Mouse (Mus musculus) brain, adult 2 months (tissue): ENCODE measurements at regions not wholly inside any gene's neighbourhood (a gene's known extent, or its start where the extent isn't known, plus 50 kb on each side); places are given as distances from the start of the nearest gene placed in this dataset.
A peak's percentile ranks its signal among the peaks of the same experiment; 100 is the strongest.

Experiments used
- DNase-seq: peaks from one replicate; pipeline ENCODE4 v3.0.0; 2011; ENCODE audit warnings: low read depth, low spot score

DNA sequence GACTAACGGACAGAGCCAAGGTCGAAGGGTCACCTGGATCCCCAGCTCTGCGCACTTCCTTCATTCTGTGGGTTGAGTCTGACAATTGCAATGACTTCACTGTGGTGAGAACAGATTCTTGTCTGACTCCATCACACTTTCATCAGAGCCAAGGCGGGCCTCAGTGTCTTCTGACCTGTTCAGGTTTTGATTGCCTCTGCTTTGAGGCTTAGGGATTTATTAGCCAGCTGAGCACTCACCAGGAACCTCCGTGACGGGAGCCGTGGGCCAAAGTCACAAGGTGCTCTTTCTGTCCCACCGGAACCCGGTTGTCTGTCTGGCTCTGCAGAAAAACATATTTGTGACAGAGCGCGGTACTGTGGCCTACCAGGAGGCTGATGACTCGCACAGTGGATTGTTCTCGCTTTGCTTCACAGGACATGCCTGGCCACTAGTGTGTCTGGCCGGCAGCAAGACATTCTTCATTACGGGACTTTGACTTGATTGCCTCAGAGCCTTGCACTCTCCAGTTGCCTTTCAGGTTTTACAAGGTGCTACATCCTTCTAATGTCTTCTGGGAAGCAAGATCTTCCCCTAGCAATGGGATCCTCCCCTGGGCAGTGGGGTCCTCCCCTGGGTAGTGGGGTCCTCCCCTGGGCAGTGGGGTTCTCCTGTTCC lies 114.9 kb upstream of the Prickle1 start:
- no peak for DNase-seq

DNA sequence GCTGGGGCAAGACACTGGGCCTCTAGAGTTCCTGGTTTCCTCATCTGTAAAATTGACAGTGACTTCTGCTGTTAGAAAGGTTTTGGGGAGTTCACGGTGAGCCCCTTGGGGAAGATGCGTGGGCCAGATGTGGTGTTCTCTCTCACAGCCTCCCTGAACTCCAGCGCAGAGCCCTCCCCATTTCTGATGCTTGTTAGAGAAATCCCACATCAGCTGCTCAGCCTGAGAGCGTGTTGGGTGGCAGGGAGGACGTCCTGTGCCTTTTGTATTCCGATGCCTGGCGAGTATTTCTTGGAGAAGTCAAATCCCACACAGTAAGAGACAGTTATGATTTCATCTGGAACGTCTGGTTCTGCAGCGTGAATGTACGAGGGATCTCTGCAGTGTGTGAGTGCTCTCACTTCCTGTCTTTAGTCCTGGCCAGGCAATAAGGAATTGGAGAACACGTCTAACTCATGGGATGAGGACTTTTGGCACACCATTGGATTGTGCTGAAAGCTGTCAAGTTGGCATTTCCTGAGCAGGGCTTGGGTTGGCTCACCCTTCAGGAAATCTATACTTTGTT lies 110.8 kb upstream of the Prickle1 start:
- DNase-seq: no peak

DNA sequence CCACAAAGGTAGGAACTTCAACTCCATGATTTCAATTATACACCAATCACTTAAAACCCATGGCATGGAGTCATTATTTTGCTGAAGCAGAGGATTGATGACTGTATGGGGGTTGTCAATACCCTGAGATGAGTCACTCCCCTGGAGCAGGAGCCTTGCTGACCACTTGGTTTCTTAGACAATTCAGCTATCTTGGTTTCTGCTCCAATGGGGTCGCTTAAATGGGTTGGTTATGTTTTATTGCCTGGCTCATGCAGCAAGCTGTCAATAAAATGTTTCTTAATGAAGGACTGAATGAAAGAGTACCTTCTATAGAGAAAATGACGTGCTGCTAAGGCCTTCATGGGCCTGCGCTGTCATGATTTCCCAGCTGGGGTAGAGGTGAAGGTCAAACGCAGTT lies 110.0 kb upstream of the Prickle1 start:
- no peak for DNase-seq

DNA sequence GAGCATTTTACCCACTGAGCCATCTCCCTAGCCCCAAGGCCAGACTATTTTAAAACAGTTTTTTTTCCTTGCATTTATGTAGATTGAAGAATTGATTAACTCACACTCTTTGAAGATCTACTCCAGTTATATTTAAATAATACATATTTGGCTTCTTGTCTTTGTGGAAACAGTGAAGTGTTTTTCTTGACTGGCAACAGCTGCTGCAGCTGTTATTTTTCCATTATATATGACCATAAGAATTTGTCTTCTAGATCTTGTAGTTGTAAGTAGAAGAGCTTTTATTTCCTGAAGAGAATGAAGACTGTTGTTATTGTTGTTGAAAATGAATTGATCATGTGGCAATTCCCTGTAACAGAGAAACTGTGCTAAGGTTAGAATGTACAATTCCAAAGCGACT lies 109.4 kb upstream of the Prickle1 start:
- no peak for DNase-seq

DNA sequence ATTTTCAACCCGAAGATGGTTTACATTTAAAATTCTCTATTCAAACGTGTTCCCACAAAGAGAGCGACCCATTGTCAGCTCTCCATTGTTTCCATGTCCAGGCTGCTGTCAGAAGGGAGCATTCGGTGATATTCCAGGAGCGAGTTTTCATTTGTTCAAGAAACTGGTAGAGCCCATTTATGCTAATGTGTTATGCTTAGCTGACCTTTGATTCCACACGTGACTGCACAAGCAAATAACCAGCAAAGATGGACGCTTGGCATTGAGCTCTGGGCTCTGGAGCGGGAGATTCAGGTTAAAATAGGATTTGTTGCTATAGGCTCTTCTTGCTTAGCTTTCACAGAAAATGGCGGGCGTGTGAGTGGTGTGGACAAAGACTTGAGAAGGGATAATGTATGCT lies 105.3 kb upstream of the Prickle1 start:
- DNase-seq: no peak

DNA sequence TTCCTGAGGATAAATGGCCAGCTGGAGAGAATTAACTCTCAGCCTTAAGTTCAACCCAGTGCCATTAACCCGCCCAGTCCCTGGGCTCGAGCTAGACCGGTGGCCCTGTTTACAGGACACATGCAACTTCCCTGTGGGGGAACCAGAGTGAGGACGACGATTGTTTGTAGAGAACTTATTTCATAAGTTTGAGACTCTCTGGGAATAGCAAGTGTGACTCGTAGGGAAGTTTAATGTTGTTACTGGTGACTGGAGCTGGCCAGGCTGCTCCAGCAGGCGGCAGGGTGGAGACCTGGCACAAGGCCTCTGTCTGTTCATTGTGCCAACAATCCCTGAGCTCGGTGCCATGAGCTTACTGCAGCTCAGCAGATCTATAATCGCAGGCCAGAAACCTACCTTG lies 104.3 kb upstream of the Prickle1 start:
- DNase-seq: peak; percentile 65

DNA sequence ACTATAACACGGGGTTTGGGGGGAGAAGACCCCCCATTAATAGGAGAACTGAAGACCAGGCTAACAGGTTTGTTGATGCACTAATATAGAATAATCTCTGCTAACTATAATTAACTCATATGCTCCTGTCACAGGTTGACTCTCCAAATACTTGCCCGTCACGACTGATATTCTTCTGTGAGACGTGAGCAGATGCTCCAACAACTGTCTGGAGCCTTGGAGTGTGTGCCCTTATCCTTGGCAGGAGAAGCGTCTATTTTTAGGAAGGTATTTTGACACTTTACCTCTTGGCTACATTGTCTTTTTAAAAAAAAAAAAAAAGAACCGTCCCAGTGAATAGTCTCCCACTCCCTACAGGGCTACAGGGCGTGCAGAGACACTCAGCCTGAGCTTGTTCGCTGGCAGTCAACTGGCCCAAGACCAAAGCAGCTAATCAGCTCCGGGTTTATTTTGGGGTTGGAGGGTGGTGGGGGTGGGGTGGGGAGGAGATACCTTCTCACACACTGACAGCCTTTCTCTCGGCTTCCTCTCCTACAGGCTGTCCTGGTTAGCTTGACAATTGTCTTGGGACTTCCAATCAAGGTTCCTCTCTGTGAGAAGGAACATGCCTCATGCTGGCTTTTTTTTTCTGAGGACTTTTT lies 102.6 kb upstream of the Prickle1 start:
- DNase-seq: peak; percentile 69

DNA sequence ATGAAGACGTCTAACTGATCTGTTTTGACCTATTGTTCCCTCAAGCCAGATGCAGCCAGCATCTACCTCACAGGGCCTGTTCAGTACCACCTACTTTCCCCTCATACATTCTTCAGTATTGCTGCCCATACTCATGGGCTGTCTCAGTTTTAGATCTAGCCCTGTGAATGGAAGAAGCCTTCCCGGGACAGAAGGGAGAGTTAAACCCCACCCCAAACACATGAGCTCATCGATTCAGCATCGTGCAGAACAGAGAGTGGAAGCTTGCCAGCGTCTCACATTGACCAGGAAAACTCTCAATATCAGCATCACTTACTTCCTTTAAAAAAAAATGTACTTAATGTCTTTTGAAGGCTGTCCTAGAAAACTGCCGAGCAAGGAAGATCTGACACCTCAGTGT lies 95.0 kb upstream of the Prickle1 start:
- DNase-seq: peak; percentile 46

DNA sequence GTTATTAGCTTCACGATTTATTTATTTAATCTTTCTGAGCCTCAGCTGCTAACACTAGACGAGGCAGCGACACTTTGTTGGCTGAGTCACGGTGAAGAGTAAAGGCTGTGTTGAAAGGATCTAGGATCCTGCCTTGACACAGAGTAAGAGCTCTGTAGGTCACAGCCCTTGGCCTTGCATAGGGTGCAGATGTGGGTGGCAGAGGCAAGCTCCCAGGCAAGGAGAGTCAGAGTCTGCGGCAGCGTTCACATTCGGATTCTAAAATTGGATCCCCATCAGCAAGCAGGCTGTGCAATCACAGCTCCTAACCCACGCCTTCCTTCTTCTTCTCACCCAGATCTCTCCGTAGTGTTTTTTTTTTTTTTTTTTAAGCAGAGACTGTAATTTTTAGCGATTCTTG lies 94.3 kb upstream of the Prickle1 start:
- peak; percentile 93 for DNase-seq

DNA sequence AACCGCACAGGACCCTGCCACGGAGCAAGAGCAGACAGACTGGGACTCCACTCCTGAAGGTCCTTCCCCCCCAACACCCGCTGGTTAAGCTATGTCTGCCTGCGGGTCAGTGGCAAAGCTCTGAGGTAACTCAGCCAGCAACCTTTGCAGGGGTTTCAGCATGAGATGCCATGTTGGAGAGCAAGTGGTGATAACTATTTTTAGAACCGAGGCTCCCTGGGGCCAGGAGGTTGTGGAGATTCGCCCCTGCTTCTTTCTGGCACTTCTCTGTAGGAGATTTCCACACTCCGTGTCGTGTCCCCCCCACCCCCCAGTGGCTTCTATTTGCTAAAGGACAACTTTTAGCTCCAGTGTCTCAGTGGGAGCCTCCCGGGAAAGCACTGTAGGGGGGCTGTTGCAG lies 90.7 kb upstream of the Prickle1 start:
- no peak for DNase-seq

DNA sequence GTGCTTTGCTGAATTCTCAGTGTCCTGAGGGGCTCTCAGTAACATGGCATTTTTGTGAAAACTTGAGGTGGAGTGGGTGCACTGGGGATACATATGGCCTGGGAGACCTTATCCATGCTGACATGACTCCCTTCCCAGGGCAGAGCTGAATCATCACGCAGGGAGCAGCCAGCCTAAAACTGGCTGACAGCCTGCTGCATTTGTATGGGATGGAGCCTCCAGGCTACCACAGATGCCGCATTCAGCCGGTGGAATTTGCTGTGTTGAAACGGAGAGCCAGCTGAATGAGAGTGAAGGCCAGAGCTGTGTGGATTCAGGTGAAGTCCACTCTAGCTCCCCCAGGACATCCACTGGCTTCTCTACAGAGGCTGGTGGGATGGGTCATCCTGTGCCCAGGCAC lies 85.9 kb upstream of the Prickle1 start:
- DNase-seq: peak; percentile 54

DNA sequence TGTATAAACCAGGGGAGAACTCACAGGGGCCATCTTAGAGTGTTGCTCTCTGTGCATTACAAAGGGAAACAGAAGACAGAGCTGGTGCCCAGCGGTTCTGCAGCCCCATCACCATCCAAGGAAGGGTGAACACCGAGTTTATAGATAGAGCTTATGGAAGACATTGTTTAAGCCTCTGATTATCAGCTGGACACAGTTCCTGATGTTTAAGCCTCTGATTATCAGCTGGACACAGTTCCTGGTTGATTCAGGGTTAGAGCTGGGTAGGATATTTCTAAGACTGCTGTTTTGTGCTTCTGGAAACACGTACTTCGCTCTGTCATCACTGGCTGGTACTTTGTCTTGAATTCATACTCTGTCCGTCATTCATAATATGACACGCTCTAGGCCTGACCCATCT lies 79.9 kb upstream of the Prickle1 start:
- DNase-seq: no peak

DNA sequence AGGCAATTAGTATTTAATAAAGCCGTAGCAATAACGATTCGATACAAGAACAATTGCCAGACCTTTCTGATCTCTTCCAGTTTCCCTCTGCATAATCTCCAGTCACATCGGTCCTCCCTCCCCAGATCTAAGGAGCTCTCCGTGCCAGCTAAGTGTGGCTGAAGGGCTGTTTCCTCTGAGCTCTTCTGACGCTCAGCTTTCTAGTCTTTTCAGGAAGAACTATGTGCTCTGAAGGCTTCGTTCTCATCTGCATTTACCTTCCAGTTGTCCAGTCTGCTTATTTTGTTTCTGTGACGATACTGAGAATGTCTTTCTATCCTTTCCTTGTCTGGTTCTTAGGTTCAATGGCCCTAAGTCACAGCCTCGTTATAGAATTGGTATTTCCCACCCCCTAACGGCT lies 78.3 kb upstream of the Prickle1 start:
- DNase-seq: no peak

DNA sequence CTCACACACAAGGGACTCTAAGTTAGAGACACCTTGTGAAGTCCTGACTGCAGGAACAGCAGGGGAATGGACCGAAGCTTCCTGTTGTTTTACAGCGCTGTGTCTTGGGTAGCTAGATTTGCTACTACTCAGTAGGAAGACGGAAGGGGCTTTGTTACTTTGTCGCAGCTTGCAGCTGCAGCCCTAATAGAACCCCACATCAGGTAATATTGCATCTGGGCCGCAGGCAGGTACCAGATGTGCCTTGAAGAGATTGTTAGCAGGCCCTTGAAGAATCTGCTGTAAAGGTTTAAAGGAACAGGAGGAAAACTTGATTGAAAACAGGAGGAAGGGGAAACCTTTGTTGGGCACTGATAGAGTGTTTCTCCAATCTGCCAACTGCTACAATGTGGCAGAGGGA lies 68.2 kb upstream of the Prickle1 start:
- no peak for DNase-seq

DNA sequence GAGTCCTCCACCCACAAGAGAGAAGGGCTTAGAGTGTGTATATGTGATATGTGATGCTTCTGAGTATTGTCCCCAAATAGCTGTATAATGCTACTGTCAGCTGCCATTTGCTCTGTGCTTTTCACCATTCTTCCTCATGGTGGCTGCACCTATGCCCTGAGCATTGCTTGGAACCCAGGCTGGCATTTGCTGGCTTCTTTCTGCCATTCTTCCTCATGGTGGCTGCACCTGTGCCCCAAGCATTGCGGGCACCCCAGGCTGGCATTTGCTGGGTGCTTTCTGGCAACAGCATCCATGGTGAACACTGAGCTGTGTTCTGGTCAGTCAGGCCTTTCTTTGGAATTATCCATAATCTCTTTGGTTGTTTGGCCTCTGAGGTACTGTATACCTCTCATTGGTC lies 66.9 kb upstream of the Prickle1 start:
- no peak for DNase-seq

DNA sequence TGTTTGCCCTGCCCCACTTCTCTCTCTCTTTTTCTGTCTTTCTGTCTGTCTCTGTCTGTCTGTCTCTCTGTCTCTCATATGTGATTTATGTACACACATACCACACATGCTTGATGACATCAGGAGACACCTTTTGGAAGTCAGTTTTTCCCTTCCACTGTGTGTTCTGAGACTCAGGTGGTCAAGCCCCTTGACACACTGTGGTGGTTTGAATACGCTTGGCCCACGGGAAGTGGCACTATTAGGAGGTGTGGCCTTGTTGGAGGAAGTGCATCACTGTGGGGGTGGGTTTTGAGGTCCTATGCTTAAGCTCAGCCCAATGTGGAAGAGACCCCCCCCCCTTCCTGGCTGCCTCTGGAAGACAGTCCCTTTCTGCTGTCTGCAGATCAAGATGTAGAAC lies 66.1 kb upstream of the Prickle1 start:
- no peak for DNase-seq

DNA sequence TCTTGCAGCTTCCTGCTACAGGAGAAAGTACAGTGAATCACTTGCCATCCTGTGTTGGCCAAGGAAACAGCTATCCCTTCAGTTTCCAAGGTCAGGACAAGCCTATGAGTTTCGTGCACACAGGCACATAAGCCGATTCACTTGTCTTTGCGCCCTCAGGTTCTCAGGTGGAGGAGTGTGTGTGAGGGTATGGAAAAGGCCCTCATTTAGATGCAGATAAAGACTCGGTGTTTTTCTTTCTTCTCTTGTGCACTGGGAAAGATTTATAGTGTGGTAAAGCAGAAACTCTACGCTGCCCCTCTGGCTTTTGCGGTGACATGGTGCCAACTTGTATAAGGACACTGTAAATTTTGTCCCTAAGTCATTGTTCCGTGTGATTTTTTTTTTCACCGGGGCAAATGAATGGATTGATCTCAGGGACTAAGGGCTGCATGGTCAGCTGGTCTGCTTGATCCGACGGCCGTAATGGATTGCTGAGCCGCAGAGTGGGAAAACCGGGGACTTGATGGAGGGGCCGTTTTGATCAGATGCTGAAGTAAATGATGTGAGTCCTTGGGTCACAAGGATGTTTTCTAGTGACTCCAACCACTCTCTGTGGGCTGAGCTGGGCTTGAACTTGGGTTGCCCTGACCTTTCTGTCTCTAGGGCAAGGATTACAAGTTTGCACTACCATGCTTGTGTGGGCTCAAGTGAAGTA lies 65.4 kb upstream of the Prickle1 start:
- no peak for DNase-seq

DNA sequence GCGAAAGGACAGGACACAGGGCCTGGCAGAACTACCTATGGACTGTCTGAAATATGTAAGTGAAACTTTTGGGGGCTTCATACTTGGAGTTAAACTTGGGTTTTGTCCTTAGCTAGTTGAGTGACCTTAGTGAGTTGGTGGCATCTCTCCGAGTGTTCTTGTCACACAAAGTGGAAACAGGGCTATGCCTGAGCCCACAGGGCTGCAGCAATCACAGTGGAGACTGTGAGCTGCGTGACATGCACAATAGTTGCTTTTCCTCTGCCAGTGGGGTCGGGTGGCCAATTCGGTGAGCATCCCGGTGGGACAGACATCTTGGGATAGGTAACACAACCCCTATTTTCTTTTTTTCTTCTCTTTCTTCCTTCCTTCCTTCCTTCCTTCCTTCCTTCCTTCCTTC lies 61.5 kb upstream of the Prickle1 start:
- no peak for DNase-seq

DNA sequence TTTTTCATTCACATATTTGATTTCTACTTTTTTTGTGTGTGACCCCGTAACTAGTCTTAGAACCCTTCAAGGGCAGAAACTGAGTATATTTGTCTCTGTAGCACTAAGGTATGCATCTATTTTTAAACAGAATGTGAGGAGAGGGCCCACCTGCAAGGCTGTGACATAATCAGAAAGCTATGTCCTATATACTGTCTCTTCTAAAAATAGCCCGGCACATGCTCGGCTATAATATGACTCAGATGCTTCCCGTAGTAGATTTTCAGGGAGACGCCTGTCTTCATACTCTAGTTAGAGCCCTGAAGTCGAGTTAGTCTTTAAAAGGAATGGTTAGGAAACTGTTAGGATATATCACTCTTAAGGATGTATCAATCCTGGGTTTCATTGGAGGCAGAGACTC lies 61.0 kb upstream of the Prickle1 start:
- DNase-seq: peak; percentile 51

DNA sequence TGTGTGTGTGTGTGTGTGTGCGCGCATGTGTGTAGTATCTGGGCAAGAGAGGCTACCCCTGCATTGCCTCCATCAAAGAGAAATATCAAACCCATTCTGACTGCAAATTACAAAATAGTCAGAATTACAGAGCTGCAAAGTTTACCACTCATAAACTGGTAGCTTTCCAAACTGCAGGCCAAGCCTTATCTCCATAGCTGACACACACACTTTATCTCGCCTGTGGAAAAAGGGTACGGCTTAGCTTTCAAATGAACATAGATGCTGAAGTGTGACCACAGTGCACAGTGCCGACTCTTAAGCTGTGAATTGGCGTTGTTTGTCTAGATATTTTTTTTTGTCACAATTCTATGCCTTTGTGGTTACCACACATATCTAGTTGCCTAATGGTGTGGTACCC lies 60.1 kb upstream of the Prickle1 start:
- DNase-seq: no peak

DNA sequence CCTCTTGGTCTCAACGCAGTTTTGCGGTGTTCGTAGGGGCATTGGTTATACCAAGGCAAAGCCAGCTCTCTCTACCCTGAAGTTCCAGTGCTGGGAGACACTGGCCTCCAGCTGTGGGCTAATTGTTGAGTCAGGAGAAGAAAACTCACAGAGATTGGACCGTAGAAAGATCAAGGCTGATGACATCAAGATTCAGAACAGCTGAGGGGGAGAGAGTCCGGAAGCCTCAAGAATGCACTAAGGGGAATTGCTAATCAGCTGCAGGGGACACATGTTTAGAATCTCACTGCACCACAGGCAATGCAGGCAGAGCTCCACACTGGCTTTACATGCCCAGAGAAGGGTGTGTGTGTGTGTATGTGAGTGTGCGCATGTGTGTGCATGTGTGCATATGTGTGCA lies 59.6 kb upstream of the Prickle1 start:
- no peak for DNase-seq

DNA sequence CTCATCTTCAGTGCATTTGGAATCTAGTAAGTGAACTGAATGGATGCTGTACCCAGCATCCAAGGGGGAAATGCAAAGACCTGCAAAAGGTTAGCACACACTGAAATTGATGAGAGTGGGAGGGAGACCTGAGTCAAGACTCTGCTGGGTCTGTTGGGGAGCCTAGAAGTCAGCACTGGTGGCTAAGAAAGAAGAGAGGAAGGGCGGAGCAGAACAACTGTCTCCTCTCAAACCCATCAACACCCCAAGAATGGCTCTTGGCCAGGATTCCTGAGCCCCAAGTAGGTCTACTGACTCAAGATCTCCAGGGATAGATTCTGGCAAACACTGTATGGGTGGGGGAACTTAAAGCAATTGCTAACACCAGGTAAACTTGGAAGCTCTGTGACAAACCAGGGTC lies 57.7 kb upstream of the Prickle1 start:
- no peak for DNase-seq
